Mouse (Mus musculus): ENCODE results near the gene Pigc.

- TF ChIP-seq POLR2A (IDR thresholded peaks at IDR 0.05; ENCODE audit: insufficient read depth, low read depth, low read length) (no peak), CTCF (IDR thresholded peaks at IDR 0.05; ENCODE audit: insufficient read depth, low read depth, low read length) (no peak)
Measured at GRCm38 (mm10) chr1:162018601-162018977, 49.6 kb downstream of the Pigc start.
